Mouse (Mus musculus) left cerebral cortex, adult 2 months (tissue): ENCODE measurements around the gene Catsperz. TPM values are rescaled to one million over a fixed set of nuclear protein-coding genes. Genes with fewer than 3 reads are reported as not detected.
"Not testable (repeated sequence)": the region's sequence is repeated elsewhere in the genome, so short reads cannot be mapped to it uniquely, and the experiment has no call there.

Experiments used
- DNase-seq, 2 experiments: peaks; one replicate each; pipeline ENCODE4 v3.0.0; 2021 to 2022; ENCODE audit warnings: low spot score in 2 of 2, mixed read lengths in 1 of 2; ENCODE audit errors: extremely low spot score in 1 of 2
- H3K27ac ChIP-seq: fragments of 200-600 bp; 2 replicates; pipeline ENCODE4 v1.8.1; 2022
- H3K4me3 ChIP-seq: fragments of 200-600 bp; 2 replicates; pipeline ENCODE4 v1.8.1; 2022
- CTCF ChIP-seq: fragments of 200-600 bp; IDR thresholded peaks from 2 replicates; pipeline ENCODE4 v1.8.1; 2022; ENCODE audit warnings: antibody characterized with exemption, mild to moderate bottlenecking, moderate library complexity
- intact Hi-C: fragments of 180-260 bp; cut with DNase I; formaldehyde crosslinking; loops from one replicate; pipeline ENCODE4 v1.15.1; 2025
- microRNA-seq, 2 experiments: library from miRNA; unstranded; fragments of <30 nt; microRNA quantifications; one replicate each; pipeline ENCODE4 v1.2.0; 2021
- total RNA-seq, 2 experiments: library from RNA; stranded (reverse); gene quantifications; 2 replicates each; pipeline ENCODE4 v1.2.3; 2021

The Catsperz gene
- total RNA-seq, 2 experiments from 2014 or later = 23.1 TPM

- no peak for TF ChIP-seq CTCF
- H3K27ac ChIP-seq = no peak overlapping the region
- DNase-seq = no peak
- intact Hi-C loops = no loop called here
- H3K4me3 ChIP-seq = no peak overlapping the region
Measured at GRCm38 (mm10) chr19:6899641-6900040, 25.5 kb downstream of the Catsperz start.

GRCm38 (mm10) chr19:6895608-6896305, 29.4 kb downstream of the Catsperz start:
- H3K4me3 ChIP-seq, H3K27ac ChIP-seq, DNase-seq, intact Hi-C loops: not testable (repeated sequence)

GRCm38 (mm10) chr19:6893731-6894451, 31.3 kb downstream of the Catsperz start:
- DNase-seq = no peak
- TF ChIP-seq CTCF = no peak
- Histone ChIP-seq H3K27ac (no peak overlapping the region), H3K4me3 (no peak overlapping the region)
- intact Hi-C loops = no loop called here

GRCm38 (mm10) chr19:6892512-6892911, 32.7 kb downstream of the Catsperz start:
- Histone ChIP-seq H3K27ac (no peak overlapping the region), H3K4me3 (no peak overlapping the region)
- TF ChIP-seq CTCF = no peak
- DNase-seq = no peak
- intact Hi-C loops = no loop called here

- Histone ChIP-seq H3K27ac (no peak overlapping the region), H3K4me3 (no peak overlapping the region)
- no peak for TF ChIP-seq CTCF
- DNase-seq = no peak
- intact Hi-C loops = no loop called here
Measured at GRCm38 (mm10) chr19:6877965-6878364, 47.2 kb downstream of the Catsperz start.

GRCm38 (mm10) chr19:6876799-6877198, 48.4 kb downstream of the Catsperz start:
- Histone ChIP-seq H3K4me3 (no peak overlapping the region), H3K27ac (no peak overlapping the region)
- intact Hi-C loops = no loop called here
- no peak for DNase-seq
- no peak for TF ChIP-seq CTCF

- Histone ChIP-seq H3K4me3 (no peak overlapping the region), H3K27ac (no peak overlapping the region)
- DNase-seq = no peak
- TF ChIP-seq CTCF = no peak
- intact Hi-C loops = no loop called here
Measured at GRCm38 (mm10) chr19:6875834-6876233, 49.3 kb downstream of the Catsperz start.

GRCm38 (mm10) chr19:6874257-6874656, 50.9 kb downstream of the Catsperz start:
- DNase-seq = no peak
- no peak overlapping the region for H3K27ac ChIP-seq
- no peak overlapping the region for H3K4me3 ChIP-seq
- intact Hi-C loops = no loop called here
- TF ChIP-seq CTCF = no peak

GRCm38 (mm10) chr19:6872701-6873100, 52.5 kb downstream of the Catsperz start:
- DNase-seq = no peak
- Histone ChIP-seq H3K4me3 (no peak overlapping the region), H3K27ac (no peak overlapping the region)
- TF ChIP-seq CTCF = no peak
- intact Hi-C loops = no loop called here

Small RNAs within 50 kb of the gene (microRNA-seq; reads per million reads assigned to microRNA genes)
- 6.3 to 7.6 reads per million in 2 experiments for gene Mir6990

Other genes starting within 250 kb of the Catsperz start
- 10 to 100 TPM; 34.6 to 37.3 TPM for gene Rps6ka4, start 84.7 kb downstream of the Catsperz start, total RNA-seq
- gene Ccdc88b, start 67.2 kb downstream of the Catsperz start, total RNA-seq = 1 to 10 TPM; 2.5 to 3.5 TPM
- 10 to 100 TPM; 40.0 to 43.4 TPM for gene Trmt112, start 15.7 kb downstream of the Catsperz start, total RNA-seq
- 100 to 1,000 TPM; 315 to 354 TPM for gene Prdx5, start 15.3 kb downstream of the Catsperz start, total RNA-seq
- 10 to 100 TPM; 66.8 to 69.2 TPM for gene Esrra, start 3.6 kb downstream of the Catsperz start, total RNA-seq
- 10 to 100 TPM; 39.1 to 39.2 TPM for gene Kcnk4, start 9.1 kb upstream of the Catsperz start, total RNA-seq
- gene Bad, start 16.5 kb upstream of the Catsperz start, total RNA-seq = 10 to 100 TPM; 34.8 to 36.2 TPM
- 100 to 1,000 TPM in 1 of 2 experiments, 10 to 100 TPM in 1; 97.3 to 104 TPM for gene Gpr137, start 17.1 kb upstream of the Catsperz start, total RNA-seq
- 10 to 100 TPM; 62.4 to 65.6 TPM for gene Ppp1r14b, start 49.6 kb upstream of the Catsperz start, total RNA-seq
- gene Plcb3, start 51.1 kb upstream of the Catsperz start, total RNA-seq = 10 to 100 TPM; 11.1 to 12.1 TPM
- gene Fkbp2, start 55.1 kb upstream of the Catsperz start, total RNA-seq = 100 to 1,000 TPM; 106 to 108 TPM
- gene Vegfb, start 62.3 kb upstream of the Catsperz start, total RNA-seq = 100 to 1,000 TPM in 1 of 2 experiments, 10 to 100 TPM in 1; 89.4 to 101 TPM
- gene Dnajc4, start 67.2 kb upstream of the Catsperz start, total RNA-seq = 10 to 100 TPM; 28.2 to 28.9 TPM
- gene Nudt22, start 70.7 kb upstream of the Catsperz start, total RNA-seq = 10 to 100 TPM; 15.8 to 16.8 TPM
- 10 to 100 TPM; 18.8 to 19.6 TPM for gene Trpt1, start 70.8 kb upstream of the Catsperz start, total RNA-seq
- gene Fermt3, start 94.1 kb upstream of the Catsperz start, total RNA-seq = 1 to 10 TPM; 3.6 to 4.8 TPM
- 100 to 1,000 TPM; 198 to 205 TPM for gene Stip1, start 114.6 kb upstream of the Catsperz start, total RNA-seq
- 10 to 100 TPM; 13.3 to 15.7 TPM for gene Macrod1, start 131.4 kb upstream of the Catsperz start, total RNA-seq
- 10 to 100 TPM; 41.4 to 43.0 TPM for gene Flrt1, start 180.3 kb upstream of the Catsperz start, total RNA-seq